Mouse (Mus musculus) testis, postnatal 10 days (tissue): ENCODE measurements around the gene Tctn1.
A peak's percentile ranks its signal among the peaks of the same experiment; 100 is the strongest.

Experiments used
- DNase-seq: peaks from one replicate; pipeline ENCODE4 v3.0.0; 2021; ENCODE audit warnings: low spot score

Gene Tctn1

GRCm38 (mm10) chr5:122263933-122264905, at the start of gene Tctn1:
Tctn1 (minus strand) TSS chr5:122264460.
- peak; percentile 97 for DNase-seq

- no peak for DNase-seq
Observed at GRCm38 (mm10) chr5:122312942-122313684, 48.9 kb upstream of the Tctn1 start.

- no peak for DNase-seq
Observed at GRCm38 (mm10) chr5:122312346-122312745, 48.1 kb upstream of the Tctn1 start.

- DNase-seq: no peak
Observed at GRCm38 (mm10) chr5:122311692-122312091, 47.4 kb upstream of the Tctn1 start.

- DNase-seq: no peak
Observed at GRCm38 (mm10) chr5:122310699-122311098, 46.4 kb upstream of the Tctn1 start.

- DNase-seq: no peak
Observed at GRCm38 (mm10) chr5:122306536-122306935, 42.3 kb upstream of the Tctn1 start.

- DNase-seq: no peak
Observed at GRCm38 (mm10) chr5:122305472-122305871, 41.2 kb upstream of the Tctn1 start.

GRCm38 (mm10) chr5:122304541-122304940, 40.3 kb upstream of the Tctn1 start:
- no peak for DNase-seq

- no peak for DNase-seq
Observed at GRCm38 (mm10) chr5:122303937-122304336, 39.7 kb upstream of the Tctn1 start.

GRCm38 (mm10) chr5:122302810-122303745, 38.8 kb upstream of the Tctn1 start:
- DNase-seq: no peak

- DNase-seq: no peak
Observed at GRCm38 (mm10) chr5:122300071-122300518, 35.8 kb upstream of the Tctn1 start.

GRCm38 (mm10) chr5:122295113-122295935, 31.1 kb upstream of the Tctn1 start:
- no peak for DNase-seq

- DNase-seq: no peak
Observed at GRCm38 (mm10) chr5:122294219-122294735, 30.0 kb upstream of the Tctn1 start.

- DNase-seq: no peak
Observed at GRCm38 (mm10) chr5:122293131-122293530, 28.9 kb upstream of the Tctn1 start.

GRCm38 (mm10) chr5:122291553-122292339, 27.5 kb upstream of the Tctn1 start:
- no peak for DNase-seq

- DNase-seq: no peak
Observed at GRCm38 (mm10) chr5:122291149-122291548, 26.9 kb upstream of the Tctn1 start.

- no peak for DNase-seq
Observed at GRCm38 (mm10) chr5:122288147-122288811, 24.0 kb upstream of the Tctn1 start.

GRCm38 (mm10) chr5:122287026-122287425, 22.8 kb upstream of the Tctn1 start:
- DNase-seq: no peak

- DNase-seq: no peak
Observed at GRCm38 (mm10) chr5:122286191-122286590, 21.9 kb upstream of the Tctn1 start.
